22 mouse cellular contexts compared by ENCODE assay signal in genomic region chr2:124408956-124409355, GRCm38 (mm10).
DNase-seq lines count a peak whose midpoint lies in the region; ATAC-seq and TF ChIP-seq lines count a peak whose summit lies in the region.
"Had no signal": no experiment of that assay in that cellular context is flagged by ENCODE, and none has a peak within 500 bp of the region (broad histone marks: within the 10 kb centered on the region; RNA-seq: fewer than 3 reads in every experiment).

No protein-coding gene starts in this region.

- no peaks in the 10 kb centered on the region for H3K36me3 ChIP-seq in heart, embryonic 16.5 days (ENCODE audit: control insufficient read depth, insufficient read depth)
- H3K36me3 ChIP-seq: embryonic facial prominence, embryonic 13.5 days; embryonic facial prominence, embryonic 15.5 days; forebrain, embryonic 10.5 days; forebrain, embryonic 12.5 days had no signal

- no peak overlapping the region for H3K4me3 ChIP-seq in gastrocnemius, adult 2 months
- no peak overlapping the region for H3K4me3 ChIP-seq in heart, embryonic 16.5 days (ENCODE audit: low read length)
- H3K4me3 ChIP-seq: embryonic facial prominence, embryonic 13.5 days; embryonic facial prominence, embryonic 15.5 days; erythroblast, embryonic 14.5 days; forebrain, embryonic 10.5 days; forebrain, embryonic 12.5 days had no signal

- intact Hi-C loops in gastrocnemius, adult 2 months (cut with DNase I), result no loop called here
- intact Hi-C loops in heart, postnatal 10 days (cut with DNase I), result no loop called here

- peak overlapping the region; percentile 80 for H3K27ac ChIP-seq in gastrocnemius, adult 2 months
- peak overlapping the region; percentile 45; the same call in 1 of the 2 replicates for H3K27ac ChIP-seq in heart, embryonic 16.5 days (ENCODE audit: low read length)
- H3K27ac ChIP-seq: embryonic facial prominence, embryonic 13.5 days; embryonic facial prominence, embryonic 15.5 days; forebrain, embryonic 10.5 days; forebrain, embryonic 12.5 days had no signal

- TF ChIP-seq CTCF in gastrocnemius, adult 2 months (IDR thresholded peaks at IDR 0.05), result peak; percentile 37; the same call in 1 of the 2 replicates

- 50% methylated on average over 1 of the region's 1 CpGs for WGBS in heart, embryonic 16.5 days

- peak; percentile 52 for ATAC-seq in heart, embryonic 16.5 days (replicated peaks; ENCODE audit: extremely low read depth, insufficient read depth, low FRiP score)
- ATAC-seq: forebrain, embryonic 14.5 days had no signal

- no peak for DNase-seq in gastrocnemius, adult 2 months
- DNase-seq in gastrocnemius, adult 8-10 months (ENCODE audit: low spot score in 2 of 2), result no peak
- DNase-seq in heart, postnatal 10 days, result no peak
- peak; percentile 42 for DNase-seq in skeletal muscle tissue, adult 2 months (ENCODE audit: low read depth, low spot score)
- no peak for DNase-seq in left cerebral cortex, adult 18-20 months (ENCODE audit: low spot score in 2 of 2)
- DNase-seq: adrenal gland, adult 2 months; adrenal gland, postnatal 10 days; adrenal gland, postnatal 25 days; cerebellum, adult 11 months; cerebellum, adult 18-20 months; cerebellum, adult 8-10 months; cerebellum, adult 9-11 months; cerebellum, postnatal 14 days; cerebellum, postnatal 36 days; embryo, embryonic 11 days had no signal

- no peak overlapping the region for H3K4me2 ChIP-seq in heart, embryonic 16.5 days (ENCODE audit: low read depth, low read length)
- H3K4me2 ChIP-seq: embryonic facial prominence, embryonic 13.5 days; embryonic facial prominence, embryonic 15.5 days; forebrain, embryonic 12.5 days had no signal

- no peaks in the 10 kb centered on the region for H3K9me3 ChIP-seq in heart, embryonic 16.5 days (replicated peaks; ENCODE audit: control insufficient read depth, low read length)
- H3K9me3 ChIP-seq: embryonic facial prominence, embryonic 13.5 days; embryonic facial prominence, embryonic 15.5 days; forebrain, embryonic 10.5 days; forebrain, embryonic 12.5 days had no signal

- H3K9ac ChIP-seq in heart, embryonic 16.5 days (ENCODE audit: low read length), result no peak overlapping the region
- H3K9ac ChIP-seq: embryonic facial prominence, embryonic 13.5 days; embryonic facial prominence, embryonic 15.5 days; forebrain, embryonic 12.5 days had no signal

- H3K4me1 ChIP-seq in heart, embryonic 16.5 days (ENCODE audit: control insufficient read depth, insufficient read depth, low read length), result peaks cover 13% of the 10 kb centered on the region

- H3K27me3 ChIP-seq in heart, embryonic 16.5 days (ENCODE audit: control insufficient read depth, insufficient read depth, low read length), result no peaks in the 10 kb centered on the region
- H3K27me3 ChIP-seq: embryonic facial prominence, embryonic 13.5 days; embryonic facial prominence, embryonic 15.5 days; forebrain, embryonic 12.5 days had no signal
